Mouse (Mus musculus): ENCODE results near the gene Dnajb2. TPM values are rescaled to one million over a fixed set of nuclear protein-coding genes. Genes with fewer than 3 reads are reported as not detected.

Gene Dnajb2
- polyA plus RNA-seq, 1 experiment, result 54.1 TPM

DNA sequence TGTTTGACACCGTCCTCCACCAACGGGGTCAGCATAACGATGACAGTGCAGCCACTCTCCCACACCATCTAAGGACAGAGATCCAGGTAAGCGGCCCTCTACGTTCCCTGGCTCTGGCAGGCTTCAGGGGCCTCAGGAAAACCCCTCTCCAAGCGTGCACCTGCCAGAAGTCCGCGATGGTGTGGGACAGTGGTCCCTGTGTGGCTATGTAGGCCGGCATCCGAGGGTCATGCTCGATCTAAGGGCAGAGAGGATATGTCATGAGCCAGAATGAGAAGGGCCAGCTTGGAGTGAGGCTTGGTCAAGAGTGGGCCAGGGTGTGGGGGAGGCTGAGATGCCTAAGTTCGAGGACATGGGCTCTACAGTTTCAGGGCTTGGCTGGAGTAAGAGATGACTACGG is 16.1 kb downstream of the Dnajb2 start:
- TF ChIP-seq MYOD1 (IDR thresholded peaks at IDR 0.05; ENCODE audit: control insufficient read depth in 1 of 3, insufficient read length in 2 of 3, low read depth in 2 of 3) (no peak), CEBPB (IDR thresholded peaks at IDR 0.05; ENCODE audit: insufficient read depth, poor library complexity, severe bottlenecking) (no peak), MYOG (IDR thresholded peaks at IDR 0.05; ENCODE audit: control insufficient read depth in 1 of 3, insufficient read depth in 1 of 3, insufficient read length in 2 of 3, low read depth in 2 of 3) (no peak), SRF (IDR thresholded peaks at IDR 0.05; ENCODE audit: control insufficient read depth, insufficient read length, low read depth) (no peak), POLR2A (IDR thresholded peaks at IDR 0.05; ENCODE audit: insufficient read length, low read depth) (no peak), E2F4 (IDR thresholded peaks at IDR 0.05; ENCODE audit: insufficient read depth) (no peak), USF1 (IDR thresholded peaks at IDR 0.05; ENCODE audit: low read depth) (no peak), REST (IDR thresholded peaks at IDR 0.05; ENCODE audit: insufficient read depth, insufficient read length) (no peak), TCF3 (IDR thresholded peaks at IDR 0.05; ENCODE audit: insufficient read length, low read depth) (no peak), MAX (IDR thresholded peaks at IDR 0.05; ENCODE audit: low read depth) (no peak), POLR2AphosphoS2 (IDR thresholded peaks at IDR 0.05; ENCODE audit: insufficient read length, low read depth) (no peak), TCF12 (IDR thresholded peaks at IDR 0.05; ENCODE audit: insufficient read depth, poor library complexity, severe bottlenecking) (no peak)
- no peaks in the 10 kb centered on the region for H3K36me3 ChIP-seq (ENCODE audit: control insufficient read depth, insufficient read depth)
- no peaks in the 10 kb centered on the region for H3K27me3 ChIP-seq (ENCODE audit: control insufficient read depth, insufficient read depth, insufficient read length)
- H3K4me3 ChIP-seq, result no peak overlapping the region
- no peak overlapping the region for H3K4me2 ChIP-seq (ENCODE audit: low read depth)
- H3K79me2 ChIP-seq (ENCODE audit: control insufficient read depth, insufficient read depth), result no peaks in the 10 kb centered on the region
- no peak overlapping the region for H3ac ChIP-seq (ENCODE audit: control insufficient read depth, insufficient read length)

DNA sequence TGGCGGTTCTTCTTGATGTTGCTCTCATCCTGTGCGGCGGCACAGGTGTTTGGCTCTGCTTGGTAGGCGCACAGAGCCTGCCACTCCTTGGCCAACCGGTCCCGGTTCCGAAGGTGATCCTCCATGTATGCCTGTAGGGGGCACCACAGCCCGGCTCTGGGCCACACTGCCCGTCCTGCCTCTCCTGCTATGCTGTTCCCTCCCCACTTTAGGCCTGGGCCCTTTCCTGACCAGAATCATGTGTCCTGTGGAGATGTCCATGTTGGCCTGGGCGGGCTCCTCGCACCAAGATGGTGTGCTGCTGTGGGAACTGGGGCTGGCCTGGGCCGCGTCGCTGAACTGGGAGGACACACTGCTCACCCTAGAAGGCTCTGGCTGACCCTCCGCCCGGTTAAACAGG is 16.8 kb downstream of the Dnajb2 start:
- Histone ChIP-seq H3K4me3 (no peak overlapping the region), H3K27me3 (ENCODE audit: control insufficient read depth, insufficient read depth, insufficient read length) (no peaks in the 10 kb centered on the region), H3K36me3 (ENCODE audit: control insufficient read depth, insufficient read depth) (no peaks in the 10 kb centered on the region), H3ac (ENCODE audit: control insufficient read depth, insufficient read length) (no peak overlapping the region), H3K79me2 (ENCODE audit: control insufficient read depth, insufficient read depth) (no peaks in the 10 kb centered on the region), H3K4me2 (ENCODE audit: low read depth) (no peak overlapping the region)
- TF ChIP-seq REST (IDR thresholded peaks at IDR 0.05; ENCODE audit: insufficient read depth, insufficient read length), result no peak
- TF ChIP-seq POLR2A (IDR thresholded peaks at IDR 0.05; ENCODE audit: insufficient read length, low read depth), result no peak
- no peak for TF ChIP-seq POLR2AphosphoS2 (IDR thresholded peaks at IDR 0.05; ENCODE audit: insufficient read length, low read depth)
- no peak for TF ChIP-seq MYOG (IDR thresholded peaks at IDR 0.05; ENCODE audit: control insufficient read depth in 1 of 3, insufficient read depth in 1 of 3, insufficient read length in 2 of 3, low read depth in 2 of 3)
- no peak for TF ChIP-seq MAX (IDR thresholded peaks at IDR 0.05; ENCODE audit: low read depth)
- no peak for TF ChIP-seq CEBPB (IDR thresholded peaks at IDR 0.05; ENCODE audit: insufficient read depth, poor library complexity, severe bottlenecking)

DNA sequence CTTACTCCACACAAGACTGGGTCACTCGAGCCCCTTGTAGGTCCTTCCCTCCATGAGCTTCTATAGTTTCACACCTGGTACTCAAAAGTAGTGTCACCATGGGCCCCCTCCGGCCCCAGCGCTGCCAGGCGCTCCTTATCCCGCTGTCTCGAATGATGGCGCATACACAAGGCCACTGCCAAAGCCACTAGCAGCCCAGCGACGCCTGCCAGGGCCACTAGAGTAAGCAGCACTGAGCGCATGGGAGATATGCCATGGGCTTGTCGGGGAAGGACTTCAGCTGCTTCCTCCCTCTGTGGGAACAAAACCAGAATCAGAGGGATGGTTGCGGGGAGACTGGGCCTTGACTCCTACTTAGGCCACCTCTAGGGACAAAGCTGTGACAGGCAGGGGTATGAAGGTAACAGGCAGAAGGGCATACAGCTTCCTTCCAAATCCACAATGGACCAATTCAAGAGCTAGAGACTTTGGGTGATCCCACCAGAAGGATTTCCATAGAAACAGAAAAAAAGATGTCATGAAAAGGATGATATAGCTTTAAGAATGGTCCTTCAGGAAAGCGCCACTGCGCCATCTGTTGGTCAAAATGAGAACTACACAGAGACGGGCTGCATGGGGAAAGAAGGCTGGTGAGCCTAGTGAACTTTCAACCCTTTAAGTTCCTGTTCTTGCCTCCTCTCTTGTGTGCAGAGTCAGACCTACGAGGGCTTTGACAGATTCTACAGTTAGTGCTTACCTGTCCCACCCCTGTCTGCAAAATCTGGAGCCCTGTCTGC is 17.8 kb downstream of the Dnajb2 start:
- no peak for TF ChIP-seq REST (IDR thresholded peaks at IDR 0.05; ENCODE audit: insufficient read depth, insufficient read length)
- no peak for TF ChIP-seq E2F4 (IDR thresholded peaks at IDR 0.05; ENCODE audit: insufficient read depth)
- TF ChIP-seq TCF3 (IDR thresholded peaks at IDR 0.05; ENCODE audit: insufficient read length, low read depth), result no peak
- TF ChIP-seq POLR2A (IDR thresholded peaks at IDR 0.05; ENCODE audit: insufficient read length, low read depth), result no peak
- TF ChIP-seq USF1 (IDR thresholded peaks at IDR 0.05; ENCODE audit: low read depth), result no peak
- no peak for TF ChIP-seq MAX (IDR thresholded peaks at IDR 0.05; ENCODE audit: low read depth)
- TF ChIP-seq POLR2AphosphoS2 (IDR thresholded peaks at IDR 0.05; ENCODE audit: insufficient read length, low read depth), result no peak
- TF ChIP-seq TCF12 (IDR thresholded peaks at IDR 0.05; ENCODE audit: insufficient read depth, poor library complexity, severe bottlenecking), result no peak
- TF ChIP-seq MYOD1 (IDR thresholded peaks at IDR 0.05; ENCODE audit: control insufficient read depth in 1 of 3, insufficient read length in 2 of 3, low read depth in 2 of 3), result no peak
- TF ChIP-seq MYOG (IDR thresholded peaks at IDR 0.05; ENCODE audit: control insufficient read depth in 1 of 3, insufficient read depth in 1 of 3, insufficient read length in 2 of 3, low read depth in 2 of 3), result no peak
- TF ChIP-seq SRF (IDR thresholded peaks at IDR 0.05; ENCODE audit: control insufficient read depth, insufficient read length, low read depth), result no peak
- no peak for TF ChIP-seq CEBPB (IDR thresholded peaks at IDR 0.05; ENCODE audit: insufficient read depth, poor library complexity, severe bottlenecking)
- no peak overlapping the region for H3ac ChIP-seq (ENCODE audit: control insufficient read depth, insufficient read length)
- no peaks in the 10 kb centered on the region for H3K79me2 ChIP-seq (ENCODE audit: control insufficient read depth, insufficient read depth)
- no peaks in the 10 kb centered on the region for H3K36me3 ChIP-seq (ENCODE audit: control insufficient read depth, insufficient read depth)
- H3K4me3 ChIP-seq, result no peak overlapping the region
- H3K27me3 ChIP-seq (ENCODE audit: control insufficient read depth, insufficient read depth, insufficient read length), result no peaks in the 10 kb centered on the region
- no peak overlapping the region for H3K4me2 ChIP-seq (ENCODE audit: low read depth)

DNA sequence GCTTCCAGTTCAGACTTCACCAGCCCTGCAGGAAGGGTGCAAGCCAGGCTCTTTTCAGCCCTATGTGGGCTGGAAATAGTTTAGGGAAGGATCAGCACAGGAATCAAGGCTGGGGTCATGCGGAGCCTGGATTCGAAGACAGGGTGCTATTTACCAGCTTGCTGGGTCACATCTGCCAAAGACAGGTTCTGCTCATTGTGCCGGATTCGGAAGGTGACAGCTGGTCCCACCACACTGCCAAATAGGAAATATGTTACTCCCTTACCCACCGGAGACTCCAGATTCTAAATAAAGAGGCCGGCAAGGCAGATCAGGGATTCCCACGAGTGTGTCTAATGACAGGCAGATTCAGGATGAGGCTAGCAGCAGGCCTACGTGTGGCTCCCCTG is 18.4 kb downstream of the Dnajb2 start:
- H3ac ChIP-seq (ENCODE audit: control insufficient read depth, insufficient read length), result no peak overlapping the region

More for the DNA sequence above, 18.4 kb downstream of the Dnajb2 start:
- TF ChIP-seq TCF3 (IDR thresholded peaks at IDR 0.05; ENCODE audit: insufficient read length, low read depth) (no peak), MAX (IDR thresholded peaks at IDR 0.05; ENCODE audit: low read depth) (no peak), USF1 (IDR thresholded peaks at IDR 0.05; ENCODE audit: low read depth) (no peak), POLR2A (IDR thresholded peaks at IDR 0.05; ENCODE audit: insufficient read length, low read depth) (no peak), MYOG (IDR thresholded peaks at IDR 0.05; ENCODE audit: control insufficient read depth in 1 of 3, insufficient read depth in 1 of 3, insufficient read length in 2 of 3, low read depth in 2 of 3) (no peak), CEBPB (IDR thresholded peaks at IDR 0.05; ENCODE audit: insufficient read depth, poor library complexity, severe bottlenecking) (no peak), POLR2AphosphoS2 (IDR thresholded peaks at IDR 0.05; ENCODE audit: insufficient read length, low read depth) (no peak), REST (IDR thresholded peaks at IDR 0.05; ENCODE audit: insufficient read depth, insufficient read length) (no peak), TCF12 (IDR thresholded peaks at IDR 0.05; ENCODE audit: insufficient read depth, poor library complexity, severe bottlenecking) (no peak), MYOD1 (IDR thresholded peaks at IDR 0.05; ENCODE audit: control insufficient read depth in 1 of 3, insufficient read length in 2 of 3, low read depth in 2 of 3) (no peak), E2F4 (IDR thresholded peaks at IDR 0.05; ENCODE audit: insufficient read depth) (no peak), SRF (IDR thresholded peaks at IDR 0.05; ENCODE audit: control insufficient read depth, insufficient read length, low read depth) (no peak)
- no peaks in the 10 kb centered on the region for H3K27me3 ChIP-seq (ENCODE audit: control insufficient read depth, insufficient read depth, insufficient read length)
- H3K4me3 ChIP-seq, result no peak overlapping the region
- H3K79me2 ChIP-seq (ENCODE audit: control insufficient read depth, insufficient read depth), result no peaks in the 10 kb centered on the region
- no peaks in the 10 kb centered on the region for H3K36me3 ChIP-seq (ENCODE audit: control insufficient read depth, insufficient read depth)
- H3K4me2 ChIP-seq (ENCODE audit: low read depth), result no peak overlapping the region
